Mouse (Mus musculus): ENCODE measurements around the gene Aldoc.

- TF ChIP-seq CTCF (conservative IDR thresholded peaks at IDR 0.05; ENCODE audit: low read length), result no peak
- TF ChIP-seq NANOG (IDR thresholded peaks at IDR 0.05; ENCODE audit: borderline replicate concordance, low read length), result no peak
- TF ChIP-seq POU5F1 (IDR thresholded peaks at IDR 0.05; ENCODE audit: borderline replicate concordance, low read length), result no peak
Measured at GRCm38 (mm10) chr11:78360789-78361131, 38.0 kb downstream of the Aldoc start.

Measured in E14TG2a.4 (cell line).